Mouse (Mus musculus): Measurements from ENCODE around the gene Hist3h2ba.

GRCm38 (mm10) chr11:58959921-58960465, 11.3 kb downstream of the Hist3h2ba start:
- TF ChIP-seq CTCF (IDR thresholded peaks at IDR 0.05; ENCODE audit: low read depth, low read length): no peak
- no peak for TF ChIP-seq POLR2AphosphoS5 (IDR thresholded peaks at IDR 0.05; ENCODE audit: insufficient replicate concordance, low read depth, low read length)
- TF ChIP-seq GATA1 (IDR thresholded peaks at IDR 0.05; ENCODE audit: borderline replicate concordance, low read length): no peak
- TF ChIP-seq TAL1 (conservative IDR thresholded peaks at IDR 0.05; ENCODE audit: low read depth, low read length): no peak
- no peak for TF ChIP-seq GATA2 (IDR thresholded peaks at IDR 0.05; ENCODE audit: borderline replicate concordance, low read depth, low read length)

Measured in G1E (cell line).